Mouse (Mus musculus) heart, embryonic 14.5 days (tissue): ENCODE measurements around the gene Aggf1. TPM values are rescaled to one million over a fixed set of nuclear protein-coding genes. Genes with fewer than 3 reads are reported as not detected.
A peak's percentile ranks its signal among the peaks of the same experiment; 100 is the strongest.

Experiments
- ATAC-seq: fragments of 200-750 bp; cut with Nextera tagmentation; 2 replicates; pipeline ENCODE4 v1.8.0; 2017; ENCODE audit warnings: low read depth, moderate TSS enrichment; ENCODE audit not compliant: insufficient number of reproducible peaks, insufficient read depth, low FRiP score
- H3K27ac ChIP-seq, 2 experiments: fragments of 200-500 bp in 1 of 2; fragments of 300-500 bp in 1 of 2; sonication (generic) in 1 of 2; replicated peaks in 1 of 2; 2 replicates each; pipeline ENCODE4 v1.5.1; 2012 to 2014; ENCODE audit warnings: low read depth in 2 of 2, low read length in 2 of 2, control low read depth in 1 of 2, mild to moderate bottlenecking in 1 of 2, mixed read lengths in 1 of 2; ENCODE audit not compliant: control insufficient read depth in 1 of 2, insufficient read depth in 1 of 2
- H3K27me3 ChIP-seq: fragments of 300-500 bp; sonication (generic); 2 replicates; pipeline ENCODE4 v1.6.1; 2014; ENCODE audit warnings: mild to moderate bottlenecking, low read length, control low read depth; ENCODE audit not compliant: control insufficient read depth, insufficient read depth
- H3K36me3 ChIP-seq: fragments of 300-500 bp; sonication (generic); 2 replicates; pipeline ENCODE4 v1.6.1; 2014; ENCODE audit warnings: mild to moderate bottlenecking, control low read depth, low read length, mixed read lengths; ENCODE audit not compliant: control insufficient read depth, insufficient read depth
- H3K4me1 ChIP-seq, 2 experiments: fragments of 200-500 bp in 1 of 2; fragments of 300-500 bp in 1 of 2; sonication (generic) in 1 of 2; 2 replicates each; pipeline ENCODE4 v1.6.1; 2012 to 2014; ENCODE audit warnings: low read length in 2 of 2, control low read depth in 1 of 2, mixed read lengths in 1 of 2; ENCODE audit not compliant: control insufficient read depth in 2 of 2, insufficient read depth in 2 of 2
- H3K4me2 ChIP-seq: fragments of 300-500 bp; sonication (generic); 2 replicates; pipeline ENCODE4 v1.6.1; 2014; ENCODE audit warnings: mild to moderate bottlenecking, low read length
- H3K4me3 ChIP-seq, 2 experiments: fragments of 200-500 bp in 1 of 2; fragments of 300-500 bp in 1 of 2; sonication (generic) in 1 of 2; 2 replicates each; pipeline ENCODE4 v1.5.1; 2012 to 2014; ENCODE audit warnings: low read length in 2 of 2, mild to moderate bottlenecking in 2 of 2, control low read depth in 1 of 2, low read depth in 1 of 2, moderate library complexity in 1 of 2; ENCODE audit not compliant: control insufficient read depth in 1 of 2, insufficient read depth in 1 of 2
- H3K9ac ChIP-seq: fragments of 300-500 bp; sonication (generic); 2 replicates; pipeline ENCODE4 v1.6.1; 2014; ENCODE audit warnings: mild to moderate bottlenecking, low read length
- H3K9me3 ChIP-seq: fragments of 300-500 bp; sonication (generic); 2 replicates; pipeline ENCODE4 v1.6.1; 2016; ENCODE audit warnings: low read length, control low read depth; ENCODE audit not compliant: control insufficient read depth
- WGBS: fragments of 180-500 bp; shearing (Covaris S2); extraction: QIAGEN DNeasy Blood & Tissue Kit; methylation state at CpG from one replicate; pipeline ENCODE4 v1.1.7; 2014; 5-methylcytosine and 5-hydroxymethylcytosine counted together
- polyA plus RNA-seq: library from polyadenylated mRNA; unstranded; fragments of >200 nt; fragmentation: Nextera tagmentation; extraction: Ambion mirVana; gene quantifications from 2 replicates; pipeline ENCODE4 v1.2.1, GENCODE M21; 2014

Gene Aggf1
- 27.5 and 27.8 TPM in 2 replicates for polyA plus RNA-seq

DNA sequence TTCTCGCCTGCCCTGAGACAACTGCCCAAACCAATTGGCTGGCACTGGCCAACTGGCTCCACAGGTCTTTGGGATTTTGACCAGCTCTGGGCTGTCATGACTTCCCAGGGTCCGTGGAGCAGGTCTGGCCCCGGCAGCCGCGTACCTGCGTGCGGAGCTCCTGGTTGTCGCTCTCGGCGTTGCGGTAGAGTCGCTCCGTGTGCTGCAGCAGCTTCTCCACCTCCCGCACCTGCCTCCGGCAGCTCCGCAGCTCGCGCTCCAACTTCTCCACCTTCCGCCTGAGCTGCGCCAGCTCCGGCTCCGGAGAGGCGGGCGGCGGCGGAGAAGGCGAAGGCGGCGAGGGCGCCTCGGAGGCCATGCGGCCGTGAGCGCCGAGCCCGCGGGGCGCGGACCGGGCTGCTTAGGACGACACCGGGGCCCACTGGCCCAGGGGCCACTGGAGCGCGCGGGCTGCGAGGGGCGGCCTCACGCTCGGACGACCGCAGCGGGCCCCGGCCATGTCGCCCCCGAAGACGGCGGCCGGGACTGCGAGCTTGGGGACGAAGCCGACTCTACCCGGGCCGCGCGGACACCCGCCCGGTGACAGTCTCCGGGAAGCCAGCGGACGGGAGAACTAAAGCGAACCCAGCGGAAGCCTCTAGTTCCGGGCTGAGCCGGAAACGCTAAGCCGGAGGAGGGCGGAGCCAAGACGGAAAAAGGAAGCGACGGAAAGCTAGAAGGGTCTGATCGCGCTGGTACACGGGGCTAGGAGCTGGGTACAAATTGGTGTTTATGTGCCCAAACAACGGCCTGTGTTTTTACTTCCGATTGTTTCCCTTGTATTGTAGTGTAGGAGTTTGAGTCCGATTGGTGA is at the start of gene Aggf1:
Gene Aggf1 (minus strand): TSS at position 652 of the 853 bp plus-strand sequence.
- Histone ChIP-seq H3K36me3 (peaks cover 12% of the 10 kb centered on the region), H3K27me3 (no peaks in the 10 kb centered on the region), H3K27ac (peak within 1 kb of the TSS; percentile 66 to 80; a peak in 3 of 4 replicates), H3K4me1 (peaks cover 8 to 23% of the 10 kb centered on the region in 2 experiments), H3K4me3 (peak within 1 kb of the TSS; percentile 84 to 99), H3K9me3 (no peaks in the 10 kb centered on the region), H3K9ac (peak within 1 kb of the TSS; percentile 91), H3K4me2 (peak within 1 kb of the TSS; percentile 83)
- under 1% methylated on average over 79 of the region's 86 CpGs for WGBS
- ATAC-seq, result peak; percentile 89

DNA sequence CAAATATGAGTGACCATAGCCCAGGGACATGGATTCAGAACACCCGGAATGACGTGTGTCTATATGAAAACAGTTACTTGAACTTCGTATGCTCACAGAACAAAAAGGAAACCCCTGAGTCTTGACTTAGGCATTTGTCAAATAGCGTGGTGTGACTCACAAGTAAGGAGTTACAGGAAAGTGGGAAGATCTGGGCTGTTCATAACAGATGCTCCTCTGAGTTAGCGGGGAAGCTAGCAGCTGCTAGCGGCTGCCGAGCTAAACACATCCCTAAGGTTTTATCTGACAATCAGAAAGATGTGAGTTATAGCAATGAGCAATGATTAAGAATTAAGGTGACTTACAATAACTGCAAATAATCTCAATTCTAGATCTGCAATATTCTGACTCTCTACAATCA is 49.8 kb upstream of the Aggf1 start:
- Histone ChIP-seq H3K36me3 (no peaks in the 10 kb centered on the region), H3K9me3 (no peaks in the 10 kb centered on the region), H3K4me1 (0 out of 4 replicates have a peak, but pooled peaks cover 0 to 4% of the 10 kb centered on the region in 2 experiments), H3K27ac (no peak overlapping the region), H3K27me3 (no peaks in the 10 kb centered on the region), H3K4me3 (no peak overlapping the region), H3K4me2 (no peak overlapping the region), H3K9ac (no peak overlapping the region)
- no peak for ATAC-seq
- 78% methylated on average over 7 of the region's 7 CpGs for WGBS

DNA sequence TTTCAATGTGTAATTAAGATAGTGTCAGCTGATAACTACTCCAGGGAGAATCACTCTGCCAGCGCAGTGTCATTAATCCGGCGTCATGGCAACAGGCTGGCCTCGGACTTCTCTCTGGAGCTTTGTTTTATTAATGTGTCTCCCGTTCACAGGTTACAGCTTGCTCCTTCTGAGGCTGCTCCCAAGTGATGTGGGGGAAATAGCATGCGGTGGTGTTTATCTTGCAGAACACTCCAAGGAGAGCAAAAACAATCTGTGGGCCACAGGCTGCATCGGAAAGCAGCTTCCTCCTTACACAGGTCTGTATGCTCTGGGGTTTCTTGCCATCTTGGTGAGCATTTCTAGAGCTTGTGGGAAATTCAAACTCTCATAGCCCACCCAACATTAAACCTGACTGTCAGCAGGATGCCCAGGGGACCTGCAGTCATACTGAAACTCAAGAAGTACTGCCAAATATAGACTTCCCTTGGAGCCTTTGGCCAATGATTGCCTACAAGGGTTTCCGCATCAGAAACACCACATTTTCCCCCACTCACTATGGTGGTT is 44.1 kb upstream of the Aggf1 start:
- H3K4me2 ChIP-seq, result no peak overlapping the region
- H3K36me3 ChIP-seq, result no peaks in the 10 kb centered on the region
- H3K9ac ChIP-seq, result no peak overlapping the region
- H3K4me1 ChIP-seq, result no peaks in the 10 kb centered on the region
- no peak overlapping the region for H3K4me3 ChIP-seq
- H3K27me3 ChIP-seq, result peaks cover 11% of the 10 kb centered on the region; the same call in 1 of the 2 replicates
- 32% methylated on average over 8 of the region's 8 CpGs for WGBS
- H3K9me3 ChIP-seq, result peaks cover 4% of the 10 kb centered on the region; the same call in 1 of the 2 replicates
- ATAC-seq, result no peak
- no peak overlapping the region for H3K27ac ChIP-seq

DNA sequence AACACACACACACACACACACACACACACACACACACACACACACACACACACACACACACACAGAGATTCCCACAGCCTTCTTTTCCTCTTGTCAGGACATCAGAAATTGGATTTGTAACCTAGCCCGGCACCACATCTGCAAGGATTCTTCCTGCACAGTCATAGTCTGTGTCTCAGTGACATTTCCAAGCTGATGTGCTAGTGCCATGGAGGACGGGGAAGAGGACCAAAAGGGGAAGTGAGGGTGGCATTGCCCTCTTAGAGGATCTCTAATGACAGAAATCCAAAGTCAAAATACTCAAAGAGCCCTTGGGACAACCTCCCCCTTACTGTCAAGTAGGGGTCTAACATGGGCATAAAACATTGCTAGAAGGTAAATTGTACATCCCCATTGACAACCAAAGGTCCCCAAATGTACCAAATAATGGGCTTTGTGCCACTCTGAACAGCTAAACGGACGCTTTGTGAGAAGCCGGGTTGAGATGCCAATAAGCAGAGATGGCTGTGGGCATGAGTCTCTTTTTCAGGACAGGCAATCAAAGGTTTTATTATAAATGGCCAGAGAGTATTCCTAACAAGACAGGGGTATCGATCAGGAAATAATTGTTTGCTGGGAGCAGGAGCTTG is 43.5 kb upstream of the Aggf1 start:
- Histone ChIP-seq H3K4me2 (no peak overlapping the region), H3K9me3 (peaks cover 4% of the 10 kb centered on the region; the same call in 1 of the 2 replicates), H3K36me3 (no peaks in the 10 kb centered on the region), H3K4me1 (no peaks in the 10 kb centered on the region), H3K9ac (no peak overlapping the region), H3K4me3 (no peak overlapping the region), H3K27me3 (peaks cover 11% of the 10 kb centered on the region; the same call in 1 of the 2 replicates), H3K27ac (no peak overlapping the region)
- no peak for ATAC-seq
- 61% methylated on average over 6 of the region's 6 CpGs for WGBS

DNA sequence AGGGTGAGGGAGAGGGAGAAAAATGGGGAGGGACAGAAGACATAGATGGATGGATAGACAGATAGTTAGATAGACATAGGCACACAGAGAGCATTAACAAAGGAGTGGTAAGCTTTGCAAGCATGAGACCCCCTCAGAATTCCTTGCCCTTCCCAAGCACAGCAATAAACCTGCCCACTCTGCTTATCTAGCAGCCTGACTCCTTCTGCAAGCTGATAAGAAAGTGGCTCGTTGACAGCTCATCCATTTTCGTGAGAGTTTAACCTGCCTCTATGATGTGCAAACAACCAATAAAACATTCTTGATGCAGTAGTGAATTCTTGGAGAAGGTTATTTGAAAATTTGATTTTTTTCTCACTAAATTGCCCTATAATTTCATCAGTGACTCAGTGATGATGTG is 37.1 kb upstream of the Aggf1 start:
- Histone ChIP-seq H3K27me3 (peaks cover 10% of the 10 kb centered on the region; the same call in 1 of the 2 replicates), H3K4me1 (no peaks in the 10 kb centered on the region), H3K4me2 (no peak overlapping the region), H3K4me3 (no peak overlapping the region), H3K9ac (no peak overlapping the region), H3K27ac (no peak overlapping the region), H3K36me3 (no peaks in the 10 kb centered on the region), H3K9me3 (peaks cover 4% of the 10 kb centered on the region; the same call in 1 of the 2 replicates)
- ATAC-seq, result no peak
- WGBS, result 2% methylated on average over 2 of the region's 2 CpGs

DNA sequence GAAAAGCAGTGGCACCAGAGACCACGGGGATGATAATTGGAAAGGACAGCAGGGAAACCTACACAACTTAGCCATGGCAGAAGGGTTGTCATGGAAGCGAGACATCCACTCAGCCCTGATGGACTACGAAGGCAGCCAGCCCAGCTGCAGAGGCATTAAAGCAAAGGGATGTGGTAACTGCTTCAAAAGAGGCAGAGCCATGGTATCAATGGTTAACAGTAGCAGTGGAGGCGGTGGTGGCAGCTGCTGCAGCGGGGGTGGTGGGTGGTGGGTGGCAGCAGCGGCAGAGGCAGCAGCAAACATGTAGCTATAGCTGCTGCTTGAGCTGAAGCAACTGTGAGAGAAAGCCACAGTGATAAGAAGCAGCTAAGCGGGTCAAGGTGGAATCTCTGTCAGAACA is 18.1 kb upstream of the Aggf1 start:
- Histone ChIP-seq H3K27ac (no peak overlapping the region), H3K4me2 (no peak overlapping the region), H3K9ac (no peak overlapping the region), H3K9me3 (peaks cover 21% of the 10 kb centered on the region), H3K36me3 (no peaks in the 10 kb centered on the region), H3K4me1 (no peaks in the 10 kb centered on the region), H3K4me3 (no peak overlapping the region), H3K27me3 (no peaks in the 10 kb centered on the region)
- no peak for ATAC-seq
- WGBS, result 84% methylated on average over 7 of the region's 7 CpGs
